Comparison of ENCODE assay signal across 8 mouse cellular contexts in the genomic region with DNA sequence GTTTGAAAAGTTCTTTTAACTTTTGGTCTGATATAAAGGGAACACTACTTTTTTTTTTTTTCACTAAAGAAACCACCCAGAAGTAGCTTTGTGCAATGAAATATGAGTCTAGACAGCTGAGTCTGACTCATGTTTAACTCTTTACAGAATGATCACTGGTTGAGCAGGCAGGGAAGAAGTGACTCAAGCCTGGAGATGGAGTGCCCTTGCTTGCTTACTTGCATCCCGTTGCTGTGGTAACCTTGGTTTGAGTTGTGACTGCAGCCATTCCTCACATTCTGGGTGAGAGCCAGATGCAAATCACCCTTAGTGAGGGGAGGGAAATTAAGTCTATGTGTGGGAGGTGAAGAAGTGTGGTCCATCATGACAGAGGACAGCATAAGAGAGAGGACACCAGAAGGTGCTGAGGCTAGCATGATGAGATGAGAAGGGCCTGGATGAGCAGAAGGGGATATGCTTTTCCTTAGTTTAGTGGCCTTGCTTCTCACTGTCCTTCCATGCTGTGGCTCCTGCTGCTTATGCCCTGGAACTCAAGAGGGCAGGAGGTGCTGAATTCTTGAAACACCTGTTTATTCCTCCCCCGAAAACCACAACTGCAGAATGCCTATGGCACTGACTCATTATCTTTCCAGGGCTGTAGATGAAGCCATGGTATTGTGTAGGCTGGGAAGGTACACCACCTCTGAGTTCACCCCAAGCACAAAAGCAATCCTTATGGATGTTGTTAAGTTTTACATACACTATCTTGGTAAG.
DNase-seq lines count a peak whose midpoint lies in the region; ATAC-seq and TF ChIP-seq lines count a peak whose summit lies in the region.
"Had no signal": no experiment of that assay in that cellular context is flagged by ENCODE, and none has a peak within 500 bp of the region (broad histone marks: within the 10 kb centered on the region; RNA-seq: fewer than 3 reads in every experiment).

No protein-coding gene starts in this region.

- intact Hi-C loops in left cerebral cortex, postnatal 14 days (cut with DNase I) = no loop called here
- intact Hi-C loops in left cerebral cortex, postnatal 4 days (cut with DNase I) = no loop called here

- no peaks in the 10 kb centered on the region for H3K36me3 ChIP-seq in embryonic facial prominence, embryonic 15.5 days
- H3K36me3 ChIP-seq in myocyte (ENCODE audit: control insufficient read depth, insufficient read depth) = no peaks in the 10 kb centered on the region
- H3K36me3 ChIP-seq: lung, embryonic 15.5 days had no signal

- peak; percentile 16 to 60 for DNase-seq in left cerebral cortex, postnatal 14 days (ENCODE audit: low spot score in 2 of 2)
- no peak for DNase-seq in left cerebral cortex, postnatal 4 days
- DNase-seq in Muller cell, postnatal 12 days (ENCODE audit: inconsistent ontology term) = peak; percentile 95
- no peak for DNase-seq in urinary bladder, adult 18-20 months (ENCODE audit: low spot score in 2 of 2)
- DNase-seq in urinary bladder, postnatal 10 days (ENCODE audit: low spot score) = no peak

- H3K4me2 ChIP-seq in embryonic facial prominence, embryonic 15.5 days (replicated peaks) = no peak overlapping the region
- H3K4me2 ChIP-seq in myocyte (ENCODE audit: low read depth) = peak overlapping the region; percentile 77
- H3K4me2 ChIP-seq: lung, embryonic 15.5 days had no signal

- H3K9ac ChIP-seq in embryonic facial prominence, embryonic 15.5 days = no peak overlapping the region
- H3K9ac ChIP-seq: lung, embryonic 15.5 days had no signal

- peak overlapping the region; percentile 58 for H3K27ac ChIP-seq in embryonic facial prominence, embryonic 15.5 days (replicated peaks)
- H3K27ac ChIP-seq: lung, embryonic 15.5 days had no signal

- ATAC-seq in embryonic facial prominence, embryonic 15.5 days (ENCODE audit: insufficient number of reproducible peaks, low FRiP score, low TSS enrichment, low read depth) = no peak

- H3K4me3 ChIP-seq in embryonic facial prominence, embryonic 15.5 days (replicated peaks) = no peak overlapping the region
- H3K4me3 ChIP-seq in myocyte = no peak overlapping the region
- H3K4me3 ChIP-seq: lung, embryonic 15.5 days had no signal

- peaks cover 30% of the 10 kb centered on the region for H3K4me1 ChIP-seq in embryonic facial prominence, embryonic 15.5 days
- H3K4me1 ChIP-seq: lung, embryonic 15.5 days had no signal

- 67% methylated on average over 2 of the region's 2 CpGs for WGBS in embryonic facial prominence, embryonic 15.5 days

- H3K27me3 ChIP-seq in embryonic facial prominence, embryonic 15.5 days = no peaks in the 10 kb centered on the region
- H3K27me3 ChIP-seq in myocyte (ENCODE audit: control insufficient read depth, insufficient read depth, insufficient read length) = no peaks in the 10 kb centered on the region
- H3K27me3 ChIP-seq: lung, embryonic 15.5 days had no signal

- H3ac ChIP-seq in myocyte (ENCODE audit: control insufficient read depth, insufficient read length) = no peak overlapping the region

- no peak for TF ChIP-seq POLR2A in myocyte (IDR thresholded peaks at IDR 0.05; ENCODE audit: insufficient read length, low read depth)

- H3K79me2 ChIP-seq in myocyte (ENCODE audit: control insufficient read depth, insufficient read depth) = no peaks in the 10 kb centered on the region

- H3K9me3 ChIP-seq in embryonic facial prominence, embryonic 15.5 days (replicated peaks) = no peaks in the 10 kb centered on the region
- H3K9me3 ChIP-seq: lung, embryonic 15.5 days had no signal

TF ChIP-seq in myocyte, 11 proteins besides CTCF, POLR2A, EP300 and RAD21:
- no peak for TF ChIP-seq USF1 (IDR thresholded peaks at IDR 0.05; ENCODE audit: low read depth)
- TF ChIP-seq REST (IDR thresholded peaks at IDR 0.05; ENCODE audit: insufficient read depth, insufficient read length) = no peak
- peak; percentile 50; the same call in 1 of the 2 replicates for TF ChIP-seq CEBPB (IDR thresholded peaks at IDR 0.05; ENCODE audit: insufficient read depth, poor library complexity, severe bottlenecking)
- TF ChIP-seq MYOG (IDR thresholded peaks at IDR 0.05; ENCODE audit: control insufficient read depth in 1 of 3, insufficient read depth in 1 of 3, insufficient read length in 2 of 3, low read depth in 2 of 3) = peak in 2 of 3 experiments; percentile 76
- peak; percentile 81 for TF ChIP-seq TCF12 (IDR thresholded peaks at IDR 0.05; ENCODE audit: insufficient read depth, poor library complexity, severe bottlenecking)
- TF ChIP-seq POLR2AphosphoS2 (IDR thresholded peaks at IDR 0.05; ENCODE audit: insufficient read length, low read depth) = no peak
- no peak for TF ChIP-seq TCF3 (IDR thresholded peaks at IDR 0.05; ENCODE audit: insufficient read length, low read depth)
- peak; percentile 45 to 91 (median 84) for TF ChIP-seq MYOD1 (IDR thresholded peaks at IDR 0.05; ENCODE audit: control insufficient read depth in 1 of 3, insufficient read length in 2 of 3, low read depth in 2 of 3)

Comparison
In these comparisons a context has a peak if more than half of its experiments do, and no peak if none do; other contexts are left out.
1. DNase-seq: peak in left cerebral cortex, postnatal 14 days (2 of 2) and Muller cell, postnatal 12 days (single experiment); none in left cerebral cortex, postnatal 4 days (single experiment), urinary bladder, adult 18-20 months (0 of 2) and urinary bladder, postnatal 10 days (single experiment).